Mouse (Mus musculus): ENCODE data around the gene Etv5. TPM values are rescaled to one million over a fixed set of nuclear protein-coding genes. Genes with fewer than 3 reads are reported as not detected.

Etv5 gene
- polyA plus RNA-seq, 2 experiments, result 35.3 to 39.0 TPM

GRCm38 (mm10) chr16:22406050-22406449, 33.5 kb downstream of the Etv5 start:
- Histone ChIP-seq H3K4me3 (replicated peaks; ENCODE audit: low read length) (no peak overlapping the region), H3K9ac (ENCODE audit: low read depth, low read length, severe bottlenecking) (no peak overlapping the region), H3K9me3 (ENCODE audit: control insufficient read depth, low read length) (no peaks in the 10 kb centered on the region), H3K27me3 (ENCODE audit: control insufficient read depth, insufficient read depth, low read length) (no peaks in the 10 kb centered on the region), H3K4me1 (ENCODE audit: control insufficient read depth, insufficient read depth, low read length) (0 out of 2 replicates have a peak, but pooled peaks cover 3% of the 10 kb centered on the region), H3K27ac (replicated peaks; ENCODE audit: low read depth, low read length) (0 out of 2 replicates have a peak overlapping the region, but pooled peaks have one; percentile 27), H3K36me3 (ENCODE audit: control insufficient read depth, insufficient read depth, low read length) (peaks cover 20% of the 10 kb centered on the region), H3K4me2 (replicated peaks; ENCODE audit: low read depth, low read length, severe bottlenecking) (no peak overlapping the region)
- TF ChIP-seq POLR2A (IDR thresholded peaks at IDR 0.05; ENCODE audit: borderline replicate concordance, extremely low read depth, insufficient read depth, insufficient read length), result no peak
- 87% methylated on average over 4 of the region's 4 CpGs for WGBS
- ATAC-seq (ENCODE audit: low FRiP score, low read depth) (no peak), DNase-seq (ENCODE audit: low spot score) (no peak)

DNA sequence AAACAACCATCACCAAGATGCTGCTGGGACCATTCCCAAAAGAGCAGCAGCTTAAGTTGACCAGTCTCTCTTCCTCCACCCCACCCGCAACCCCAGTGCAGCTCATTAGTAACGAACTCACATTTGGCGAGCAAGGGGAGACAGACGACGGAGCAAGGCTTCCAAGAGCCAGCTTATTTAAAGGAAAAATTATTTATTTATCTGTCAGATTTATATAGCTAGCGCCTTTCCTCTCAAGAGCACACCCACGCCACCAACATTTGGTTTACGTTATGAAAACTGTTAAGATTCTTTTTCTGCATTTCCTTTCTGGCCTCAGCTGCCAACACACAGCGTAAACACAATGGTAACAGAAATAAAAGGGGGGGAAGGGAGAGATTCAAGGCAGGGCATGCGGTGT, 34.0 kb downstream of the Etv5 start:
- no peak for TF ChIP-seq POLR2A (IDR thresholded peaks at IDR 0.05; ENCODE audit: borderline replicate concordance, extremely low read depth, insufficient read depth, insufficient read length)
- H3K4me3 ChIP-seq (replicated peaks; ENCODE audit: low read length), result no peak overlapping the region
- no peaks in the 10 kb centered on the region for H3K9me3 ChIP-seq (ENCODE audit: control insufficient read depth, low read length)
- H3K27ac ChIP-seq (replicated peaks; ENCODE audit: low read depth, low read length), result 0 out of 2 replicates have a peak overlapping the region, but pooled peaks have one; percentile 27
- no peak for DNase-seq (ENCODE audit: low spot score)
- WGBS, result 44% methylated on average over 10 of the region's 10 CpGs
- no peak overlapping the region for H3K4me2 ChIP-seq (replicated peaks; ENCODE audit: low read depth, low read length, severe bottlenecking)
- H3K9ac ChIP-seq (ENCODE audit: low read depth, low read length, severe bottlenecking), result no peak overlapping the region
- 0 out of 2 replicates have a peak, but pooled peaks cover 3% of the 10 kb centered on the region for H3K4me1 ChIP-seq (ENCODE audit: control insufficient read depth, insufficient read depth, low read length)
- H3K27me3 ChIP-seq (ENCODE audit: control insufficient read depth, insufficient read depth, low read length), result no peaks in the 10 kb centered on the region
- H3K36me3 ChIP-seq (ENCODE audit: control insufficient read depth, insufficient read depth, low read length), result peaks cover 22% of the 10 kb centered on the region
- ATAC-seq (ENCODE audit: low FRiP score, low read depth), result no peak

DNA sequence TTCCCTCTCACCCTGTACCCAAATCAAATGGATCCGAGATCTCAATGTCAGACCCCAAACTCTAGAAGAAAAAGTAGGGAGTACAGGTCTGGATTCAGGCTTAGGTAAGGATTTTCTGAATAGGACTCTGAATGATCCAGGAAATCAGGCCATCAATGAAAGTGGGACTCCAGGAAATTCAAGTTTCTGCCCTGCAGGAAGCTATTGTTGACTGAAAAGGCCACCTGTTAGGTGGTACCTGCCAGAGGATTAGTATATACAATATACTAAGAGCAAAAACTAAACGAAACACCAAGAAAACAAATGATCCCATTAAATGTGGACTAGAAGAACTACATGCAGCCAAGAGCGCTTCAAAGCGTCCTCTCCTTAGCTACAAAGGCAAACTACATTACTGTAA, 35.8 kb downstream of the Etv5 start:
- TF ChIP-seq POLR2A (IDR thresholded peaks at IDR 0.05; ENCODE audit: borderline replicate concordance, extremely low read depth, insufficient read depth, insufficient read length), result no peak

GRCm38 (mm10) chr16:22402600-22402999, 36.9 kb downstream of the Etv5 start:
- ATAC-seq (ENCODE audit: low FRiP score, low read depth), result no peak
- peaks cover 26% of the 10 kb centered on the region for H3K36me3 ChIP-seq (ENCODE audit: control insufficient read depth, insufficient read depth, low read length)

More for the DNA sequence above, 35.8 kb downstream of the Etv5 start:
- no peak for DNase-seq (ENCODE audit: low spot score)
- 96% methylated on average over 4 of the region's 4 CpGs for WGBS
- Histone ChIP-seq H3K9ac (ENCODE audit: low read depth, low read length, severe bottlenecking) (no peak overlapping the region), H3K36me3 (ENCODE audit: control insufficient read depth, insufficient read depth, low read length) (peaks cover 21% of the 10 kb centered on the region), H3K4me3 (replicated peaks; ENCODE audit: low read length) (no peak overlapping the region), H3K4me1 (ENCODE audit: control insufficient read depth, insufficient read depth, low read length) (0 out of 2 replicates have a peak, but pooled peaks cover 3% of the 10 kb centered on the region), H3K4me2 (replicated peaks; ENCODE audit: low read depth, low read length, severe bottlenecking) (no peak overlapping the region), H3K27ac (replicated peaks; ENCODE audit: low read depth, low read length) (no peak overlapping the region), H3K9me3 (ENCODE audit: control insufficient read depth, low read length) (no peaks in the 10 kb centered on the region), H3K27me3 (ENCODE audit: control insufficient read depth, insufficient read depth, low read length) (no peaks in the 10 kb centered on the region)
- no peak for ATAC-seq (ENCODE audit: low FRiP score, low read depth)

DNA sequence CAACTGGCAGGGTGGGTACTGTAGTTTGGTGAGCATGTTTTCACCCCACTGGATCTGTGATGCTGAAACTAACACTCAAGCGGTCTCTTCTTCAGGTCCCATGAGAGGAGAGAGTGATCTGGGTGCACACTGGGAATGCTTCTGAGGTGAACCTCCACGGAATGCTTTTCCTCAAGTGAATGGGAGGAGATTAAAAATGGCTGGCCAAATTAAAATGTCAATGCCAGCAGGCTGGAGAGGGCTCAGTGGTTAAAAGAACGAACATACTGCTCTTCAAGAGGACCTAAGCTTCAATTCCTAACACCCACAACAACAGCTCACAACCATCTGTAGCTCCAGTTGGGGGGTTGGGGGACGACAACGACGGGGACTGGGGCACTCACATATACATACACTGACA, 39.3 kb downstream of the Etv5 start:
- 91% methylated on average over 6 of the region's 6 CpGs for WGBS
- no peaks in the 10 kb centered on the region for H3K27me3 ChIP-seq (ENCODE audit: control insufficient read depth, insufficient read depth, low read length)
- H3K36me3 ChIP-seq (ENCODE audit: control insufficient read depth, insufficient read depth, low read length), result peaks cover 31% of the 10 kb centered on the region
- ATAC-seq (ENCODE audit: low FRiP score, low read depth) (no peak), DNase-seq (ENCODE audit: low spot score) (no peak)
- TF ChIP-seq POLR2A (IDR thresholded peaks at IDR 0.05; ENCODE audit: borderline replicate concordance, extremely low read depth, insufficient read depth, insufficient read length), result no peak
- no peaks in the 10 kb centered on the region for H3K4me1 ChIP-seq (ENCODE audit: control insufficient read depth, insufficient read depth, low read length)
- no peak overlapping the region for H3K4me3 ChIP-seq (replicated peaks; ENCODE audit: low read length)
- H3K9me3 ChIP-seq (ENCODE audit: control insufficient read depth, low read length), result no peaks in the 10 kb centered on the region
- no peak overlapping the region for H3K27ac ChIP-seq (replicated peaks; ENCODE audit: low read depth, low read length)
- no peak overlapping the region for H3K9ac ChIP-seq (ENCODE audit: low read depth, low read length, severe bottlenecking)
- no peak overlapping the region for H3K4me2 ChIP-seq (replicated peaks; ENCODE audit: low read depth, low read length, severe bottlenecking)

More at GRCm38 (mm10) chr16:22402600-22402999, 36.9 kb downstream of the Etv5 start:
- Histone ChIP-seq H3K27ac (replicated peaks; ENCODE audit: low read depth, low read length) (no peak overlapping the region), H3K4me1 (ENCODE audit: control insufficient read depth, insufficient read depth, low read length) (0 out of 2 replicates have a peak, but pooled peaks cover 3% of the 10 kb centered on the region), H3K9ac (ENCODE audit: low read depth, low read length, severe bottlenecking) (no peak overlapping the region), H3K4me2 (replicated peaks; ENCODE audit: low read depth, low read length, severe bottlenecking) (no peak overlapping the region), H3K4me3 (replicated peaks; ENCODE audit: low read length) (no peak overlapping the region), H3K9me3 (ENCODE audit: control insufficient read depth, low read length) (no peaks in the 10 kb centered on the region), H3K27me3 (ENCODE audit: control insufficient read depth, insufficient read depth, low read length) (no peaks in the 10 kb centered on the region)
- no peak for DNase-seq (ENCODE audit: low spot score)
- no peak for TF ChIP-seq POLR2A (IDR thresholded peaks at IDR 0.05; ENCODE audit: borderline replicate concordance, extremely low read depth, insufficient read depth, insufficient read length)
